Mouse (Mus musculus) bone marrow macrophage, adult 2 months (primary cell): ENCODE data around the gene Srbd1.

Experiments used
- CTCF ChIP-seq: IDR thresholded peaks from 2 replicates; pipeline ENCODE4 v1.5.1; 2012; ENCODE audit warnings: low read depth, mild to moderate bottlenecking, low read length, moderate library complexity
- POLR2A ChIP-seq: IDR thresholded peaks from 2 replicates; pipeline ENCODE4 v1.6.1; 2012; ENCODE audit warnings: mild to moderate bottlenecking, low read depth, low read length, borderline replicate concordance

DNA sequence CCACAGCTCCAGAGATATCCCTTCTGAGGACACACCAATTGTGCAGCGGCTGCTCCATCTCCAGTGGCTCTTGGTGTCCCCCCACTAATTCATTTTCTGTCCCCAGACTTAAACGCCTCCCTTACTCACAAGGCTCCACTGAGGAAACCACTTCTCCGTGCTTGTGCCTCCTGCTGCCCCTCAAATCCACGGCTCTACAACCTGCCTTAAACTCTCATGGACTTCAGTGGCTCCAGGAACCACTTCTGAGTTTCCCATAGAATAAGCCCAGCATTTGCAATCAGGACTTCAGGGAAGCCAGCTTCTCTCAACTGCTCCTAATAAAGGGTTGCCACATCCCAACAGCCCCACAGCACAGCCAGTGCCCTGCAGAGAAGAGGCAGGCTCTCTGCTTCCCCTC, 200.2 kb downstream of the Srbd1 start:
- no peak for TF ChIP-seq CTCF
- TF ChIP-seq POLR2A, result no peak
